Mouse (Mus musculus): ENCODE measurements around the gene Mettl7b. TPM values are rescaled to one million over a fixed set of nuclear protein-coding genes. Genes with fewer than 3 reads are reported as not detected.

The Mettl7b gene
- polyA plus RNA-seq, 1 experiment from 2014 or later: 6.1 TPM

GRCm38 (mm10) chr10:128933574-128933973, 27.2 kb downstream of the Mettl7b start, which contains the start of gene Itga7:
Gene Itga7, plus strand, starts transcription at chr10:128933818.
- no peaks in the 10 kb centered on the region for H3K27me3 ChIP-seq
- ChIA-PET CTCF (interaction anchor here (1.6 to 6.6 kb wide), 3 partner anchors 10 to 11 kb away, joined by 5 to 55 read pairs (median 11); partner anchors contain the start of genes Bloc1s1 and Rdh5), POLR2A (no interaction called here)
- ATAC-seq (no peak), DNase-seq (ENCODE audit: low read depth, low spot score) (no peak)
- no peak for TF ChIP-seq CTCF (IDR thresholded peaks at IDR 0.05)
- in situ Hi-C loops (cut with MboI; ENCODE audit: low pct_unique_long_range_greater_than_20kb): no loop called here

- peak; percentile 66 for ATAC-seq
- no peaks in the 10 kb centered on the region for H3K27me3 ChIP-seq
- TF ChIP-seq CTCF (IDR thresholded peaks at IDR 0.05): no peak
- in situ Hi-C loops (cut with MboI; ENCODE audit: low pct_unique_long_range_greater_than_20kb): no loop called here
- ChIA-PET CTCF (interaction anchor here (0.9 to 6.6 kb wide), 11 partner anchors 9 to 87 kb away, joined by 3 to 55 read pairs (median 4); partner anchors contain the start of gene Rdh5), POLR2A (interaction anchor here (0.7 to 3.3 kb wide), 5 partner anchors 9 to 20 kb away, joined by 3 to 18 read pairs (median 5); partner anchors contain the start of genes Bloc1s1 and Rdh5)
- no peak for DNase-seq (ENCODE audit: low read depth, low spot score)
These were observed 29.3 kb downstream of the Mettl7b start for GRCm38 (mm10) chr10:128931441-128931840.

- H3K27me3 ChIP-seq: no peaks in the 10 kb centered on the region
- TF ChIP-seq CTCF (IDR thresholded peaks at IDR 0.05): no peak
- CTCF ChIA-PET: interaction anchor here (1.6 to 6.6 kb wide), 4 partner anchors 15 to 48 kb away, joined by 8 to 55 read pairs (median 14); no protein-coding TSS in a partner anchor
- no peak for DNase-seq (ENCODE audit: low read depth, low spot score)
- POLR2A ChIA-PET: interaction anchor here (1.0 to 3.3 kb wide), 2 partner anchors 10 to 15 kb away, joined by 3 to 18 read pairs; no protein-coding TSS in a partner anchor
- in situ Hi-C loops (cut with MboI; ENCODE audit: low pct_unique_long_range_greater_than_20kb): no loop called here
- ATAC-seq: no peak
These were observed 31.0 kb downstream of the Mettl7b start for GRCm38 (mm10) chr10:128929638-128930378.

GRCm38 (mm10) chr10:128928356-128928755, 32.4 kb downstream of the Mettl7b start:
- TF ChIP-seq CTCF (IDR thresholded peaks at IDR 0.05): no peak
- CTCF ChIA-PET: interaction anchor here (1.0 to 11.2 kb wide), 5 partner anchors 11 to 52 kb away, joined by 3 to 99 read pairs (median 4); no protein-coding TSS in a partner anchor
- POLR2A ChIA-PET: no interaction called here
- DNase-seq (ENCODE audit: low read depth, low spot score) (no peak), ATAC-seq (no peak)
- in situ Hi-C loops (cut with MboI; ENCODE audit: low pct_unique_long_range_greater_than_20kb): no loop called here
- no peaks in the 10 kb centered on the region for H3K27me3 ChIP-seq

- H3K27me3 ChIP-seq: no peaks in the 10 kb centered on the region
- in situ Hi-C loops (cut with MboI; ENCODE audit: low pct_unique_long_range_greater_than_20kb): loop anchor here (5.0 to 25.0 kb wide), 2 partner anchors 53 to 1262 kb away; partner anchors contain the start of genes Nab2 and Nemp1
- ChIA-PET POLR2A (interaction anchor here (0.5 to 4.4 kb wide), 8 partner anchors 8 to 279 kb away, joined by 3 to 28 read pairs (median 6); no protein-coding TSS in a partner anchor), CTCF (interaction anchor here (0.8 to 11.2 kb wide), 12 partner anchors 9 to 78 kb away, joined by 3 to 99 read pairs (median 4); partner anchors contain the start of gene Itga7)
- ATAC-seq (no peak), DNase-seq (ENCODE audit: low read depth, low spot score) (no peak)
- no peak for TF ChIP-seq CTCF (IDR thresholded peaks at IDR 0.05)
These were observed 36.9 kb downstream of the Mettl7b start, which contains the start of gene Bloc1s1 for GRCm38 (mm10) chr10:128923935-128924334. Gene Bloc1s1, minus strand, starts transcription at chr10:128924035.

- CTCF ChIA-PET: interaction anchor here (0.8 to 11.2 kb wide), 14 partner anchors 8 to 77 kb away, joined by 3 to 99 read pairs (median 4); partner anchors contain the start of gene Itga7
- no peak for TF ChIP-seq CTCF (IDR thresholded peaks at IDR 0.05)
- in situ Hi-C loops (cut with MboI; ENCODE audit: low pct_unique_long_range_greater_than_20kb): loop anchor here (5.0 to 25.0 kb wide), 2 partner anchors 54 to 1261 kb away; partner anchors contain the start of genes Nab2 and Nemp1
- DNase-seq (ENCODE audit: low read depth, low spot score): peak; percentile 81
- no peaks in the 10 kb centered on the region for H3K27me3 ChIP-seq
- ATAC-seq: peak; percentile 85
- POLR2A ChIA-PET: interaction anchor here (0.5 to 4.4 kb wide), 10 partner anchors 9 to 278 kb away, joined by 3 to 28 read pairs (median 4); no protein-coding TSS in a partner anchor
These were observed 37.6 kb downstream of the Mettl7b start for GRCm38 (mm10) chr10:128923013-128923691.

GRCm38 (mm10) chr10:128922822-128923012, 38.1 kb downstream of the Mettl7b start, which contains the start of gene Rdh5:
Gene Rdh5, minus strand, starts transcription at chr10:128922888.
- in situ Hi-C loops (cut with MboI; ENCODE audit: low pct_unique_long_range_greater_than_20kb): loop anchor here (5.0 to 25.0 kb wide), 2 partner anchors 55 to 1260 kb away; partner anchors contain the start of genes Nab2 and Nemp1
- TF ChIP-seq CTCF (IDR thresholded peaks at IDR 0.05): no peak
- POLR2A ChIA-PET: interaction anchor here (0.7 to 4.4 kb wide), 8 partner anchors 9 to 55 kb away, joined by 3 to 28 read pairs (median 8); no protein-coding TSS in a partner anchor
- no peaks in the 10 kb centered on the region for H3K27me3 ChIP-seq
- ATAC-seq: no peak
- CTCF ChIA-PET: interaction anchor here (1.0 to 11.2 kb wide), 7 partner anchors 9 to 57 kb away, joined by 4 to 99 read pairs (median 12); partner anchors contain the start of gene Itga7
- DNase-seq (ENCODE audit: low read depth, low spot score): no peak

GRCm38 (mm10) chr10:128921883-128922821, 38.6 kb downstream of the Mettl7b start:
- ATAC-seq: peak; percentile 14
- in situ Hi-C loops (cut with MboI; ENCODE audit: low pct_unique_long_range_greater_than_20kb): loop anchor here (5.0 to 25.0 kb wide), 2 partner anchors 55 to 1260 kb away; partner anchors contain the start of genes Nab2 and Nemp1

GRCm38 (mm10) chr10:128921251-128921650, 39.5 kb downstream of the Mettl7b start:
- no peak for DNase-seq (ENCODE audit: low read depth, low spot score)
- no peaks in the 10 kb centered on the region for H3K27me3 ChIP-seq
- TF ChIP-seq CTCF (IDR thresholded peaks at IDR 0.05): no peak
- ChIA-PET CTCF (interaction anchor here (1.4 to 11.2 kb wide), 5 partner anchors 8 to 58 kb away, joined by 4 to 99 read pairs (median 12); no protein-coding TSS in a partner anchor), POLR2A (interaction anchor here (2.1 to 4.4 kb wide), 3 partner anchors 9 to 12 kb away, joined by 16 to 28 read pairs (median 18); no protein-coding TSS in a partner anchor)
- no peak for ATAC-seq
- in situ Hi-C loops (cut with MboI; ENCODE audit: low pct_unique_long_range_greater_than_20kb): loop anchor here (5.0 to 25.0 kb wide), 2 partner anchors 56 to 1259 kb away; partner anchors contain the start of genes Nab2 and Nemp1

More at GRCm38 (mm10) chr10:128921883-128922821, 38.6 kb downstream of the Mettl7b start:
- peak; percentile 83 for DNase-seq (ENCODE audit: low read depth, low spot score)
- ChIA-PET CTCF (interaction anchor here (0.7 to 11.2 kb wide), 9 partner anchors 9 to 57 kb away, joined by 3 to 99 read pairs (median 11); partner anchors contain the start of gene Itga7), POLR2A (interaction anchor here (1.3 to 4.4 kb wide), 4 partner anchors 10 to 19 kb away, joined by 5 to 28 read pairs (median 12); no protein-coding TSS in a partner anchor)
- no peak for TF ChIP-seq CTCF (IDR thresholded peaks at IDR 0.05)
- no peaks in the 10 kb centered on the region for H3K27me3 ChIP-seq

All from Patski (cell line).